Mouse (Mus musculus): ENCODE measurements at regions not wholly inside any gene's neighbourhood (a gene's known extent, or its start where the extent isn't known, plus 50 kb on each side); places are given as distances from the start of the nearest gene placed in this dataset.

DNA sequence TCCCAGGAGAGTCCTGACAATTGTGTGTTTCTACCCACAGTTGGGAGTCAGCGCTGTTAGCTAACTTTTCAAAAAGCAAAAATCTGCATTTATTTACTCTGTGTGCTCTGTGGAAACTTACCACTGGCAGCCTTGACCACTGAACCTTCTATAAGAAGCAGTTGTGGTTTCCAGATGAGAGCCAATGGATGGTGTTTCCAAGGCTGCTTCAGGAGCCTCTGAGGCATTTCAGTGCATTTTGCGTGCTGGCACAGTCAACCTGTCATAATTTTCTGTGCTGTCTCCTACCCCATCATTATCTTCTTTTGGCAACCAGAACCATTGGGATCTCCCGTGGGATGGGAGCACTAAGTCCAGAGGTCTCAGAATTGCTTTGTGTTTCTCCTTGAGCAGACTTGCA, 60.3 kb downstream of the 4930544G11Rik start:
- no peak for ATAC-seq (ENCODE audit: insufficient number of reproducible peaks, low FRiP score, low TSS enrichment)

DNA sequence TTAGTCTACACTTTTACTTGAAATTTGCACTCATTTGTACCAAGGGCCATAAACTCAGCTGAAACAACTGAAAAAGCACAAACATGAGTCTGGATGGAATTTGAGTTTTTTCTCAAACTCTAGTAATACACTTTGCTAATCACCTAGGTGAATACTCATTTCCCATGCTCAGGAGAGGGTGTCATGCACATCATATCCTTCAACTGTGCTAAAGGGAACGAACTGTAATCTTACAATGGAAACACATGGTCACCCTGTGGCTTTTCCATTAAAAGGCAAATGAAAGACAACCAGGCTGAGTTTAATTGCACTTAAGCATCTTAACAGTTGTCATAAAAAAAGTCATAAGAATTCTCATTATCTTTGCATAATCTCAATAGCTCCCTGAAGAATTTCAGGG, 71.1 kb downstream of the 4930544G11Rik start:
- no peak for ATAC-seq (ENCODE audit: insufficient number of reproducible peaks, low FRiP score, low TSS enrichment)

DNA sequence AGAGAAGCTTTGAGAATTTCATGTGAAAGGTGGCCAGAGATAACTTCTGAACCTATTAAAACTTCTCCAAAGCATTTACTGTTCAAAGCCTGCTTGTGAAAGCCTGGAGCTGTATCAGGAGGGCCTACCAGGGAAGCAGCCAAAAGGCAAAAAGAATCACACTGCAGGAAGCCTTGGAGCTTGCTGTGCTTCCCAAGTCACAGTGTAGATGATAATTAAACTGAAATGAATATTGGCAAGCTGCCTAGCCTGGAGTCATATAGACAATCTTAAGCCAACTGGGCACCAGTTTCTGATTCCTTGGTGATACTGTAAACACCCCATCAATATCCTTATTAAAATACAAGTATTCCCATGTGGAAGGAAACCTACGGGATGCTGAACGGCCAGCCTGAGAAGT, 84.4 kb downstream of the 4930544G11Rik start:
- no peak for ATAC-seq (ENCODE audit: insufficient number of reproducible peaks, low FRiP score, low TSS enrichment)

DNA sequence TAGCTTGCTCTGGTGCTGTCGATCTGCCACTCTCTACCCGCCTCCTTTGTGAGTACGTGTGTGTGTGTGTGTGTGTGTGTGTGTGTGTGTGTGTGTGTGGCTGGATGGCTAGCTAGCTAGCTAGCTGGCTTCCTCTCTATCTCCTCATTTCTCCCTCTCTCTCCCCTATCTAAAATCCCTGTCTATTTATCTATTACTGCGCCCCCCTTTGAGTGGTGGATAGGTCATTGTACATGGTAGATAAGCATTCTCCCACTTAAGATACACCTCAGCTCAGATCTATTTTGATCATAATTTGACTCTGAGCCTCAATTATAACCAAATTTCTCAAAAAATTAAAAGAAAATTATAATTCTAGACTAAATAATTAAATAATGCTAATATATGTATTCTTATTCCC, 99.4 kb downstream of the 4930544G11Rik start:
- no peak for ATAC-seq (ENCODE audit: insufficient number of reproducible peaks, low FRiP score, low TSS enrichment)

DNA sequence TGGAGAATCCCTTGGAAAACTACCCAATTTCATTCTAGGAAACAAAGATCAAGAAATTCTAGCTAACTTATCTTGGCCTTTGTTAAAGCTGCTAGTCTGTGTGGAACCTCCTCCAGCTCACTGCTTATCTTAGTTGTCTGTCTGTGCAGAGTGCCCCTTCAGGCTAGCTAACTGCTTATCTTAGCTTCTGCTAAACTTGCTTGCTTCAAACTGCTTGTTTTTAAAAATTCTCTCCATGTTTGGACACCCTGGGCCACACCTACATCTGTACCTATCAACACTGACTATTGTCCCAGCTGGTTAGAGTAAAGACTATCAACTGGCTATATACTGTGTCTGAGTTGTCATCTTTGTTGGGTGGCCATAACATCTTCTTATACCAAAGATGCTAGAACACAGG, 100.0 kb downstream of the 4930544G11Rik start:
- ATAC-seq (ENCODE audit: insufficient number of reproducible peaks, low FRiP score, low TSS enrichment): no peak

DNA sequence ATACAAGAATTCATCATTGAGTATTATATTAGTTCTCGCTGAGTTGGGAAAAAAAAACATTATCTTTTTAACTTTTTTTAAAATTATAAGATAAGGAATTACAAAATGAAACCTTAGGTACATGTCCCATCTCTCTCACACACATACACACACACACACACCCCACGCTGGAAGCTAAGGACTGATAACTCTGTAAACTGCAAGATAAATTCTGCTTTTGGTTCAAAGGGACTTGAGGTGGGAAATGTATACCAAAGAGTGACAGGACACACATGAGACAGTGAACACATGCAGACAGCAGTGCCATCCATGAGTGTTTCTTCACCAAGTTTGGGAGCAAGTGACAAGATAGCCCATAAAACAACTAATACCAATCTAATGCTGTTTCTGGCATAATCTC, 100.8 kb downstream of the 4930544G11Rik start:
- ATAC-seq (ENCODE audit: insufficient number of reproducible peaks, low FRiP score, low TSS enrichment): no peak

DNA sequence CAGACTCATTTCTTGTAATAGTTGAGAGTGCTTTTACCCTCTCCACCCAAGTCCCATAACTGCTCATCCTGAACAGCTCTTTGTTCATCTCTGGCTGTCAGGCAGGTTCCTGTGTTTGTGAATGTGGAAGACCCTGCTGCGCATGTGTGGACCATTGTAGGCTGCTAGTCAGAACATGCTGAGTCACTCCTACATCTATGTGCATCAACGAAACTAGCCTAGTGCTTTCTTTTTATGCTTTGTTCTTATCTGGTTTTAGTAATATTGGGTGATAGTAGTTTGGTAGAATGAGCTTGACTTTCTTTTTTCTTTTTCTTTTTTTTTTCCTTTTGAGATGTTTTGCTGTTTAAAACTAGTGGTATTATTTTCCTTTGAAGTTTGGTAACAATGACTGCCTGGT, 116.5 kb downstream of the 4930544G11Rik start:
- no peak for ATAC-seq (ENCODE audit: insufficient number of reproducible peaks, low FRiP score, low TSS enrichment)

DNA sequence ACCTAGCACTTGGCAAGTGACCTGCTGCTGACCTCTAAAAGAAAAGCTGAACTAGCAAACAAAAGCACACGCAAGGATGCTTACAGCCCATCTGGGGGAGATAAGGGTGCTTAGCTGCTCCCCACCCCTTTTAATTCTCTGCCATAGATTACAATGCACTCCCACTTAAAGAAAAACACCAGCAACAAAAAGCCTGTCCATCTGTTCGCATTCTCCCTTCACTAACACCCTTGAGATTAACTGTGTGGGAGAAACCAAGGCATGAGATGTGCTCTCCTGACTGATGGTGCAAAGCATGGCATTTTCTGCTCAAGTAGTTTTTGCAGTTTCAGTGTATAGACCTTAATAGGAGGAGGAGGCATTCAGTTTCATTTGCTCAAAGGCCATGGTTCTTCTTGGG, 125.0 kb downstream of the 4930544G11Rik start:
- ATAC-seq (ENCODE audit: insufficient number of reproducible peaks, low FRiP score, low TSS enrichment): no peak

DNA sequence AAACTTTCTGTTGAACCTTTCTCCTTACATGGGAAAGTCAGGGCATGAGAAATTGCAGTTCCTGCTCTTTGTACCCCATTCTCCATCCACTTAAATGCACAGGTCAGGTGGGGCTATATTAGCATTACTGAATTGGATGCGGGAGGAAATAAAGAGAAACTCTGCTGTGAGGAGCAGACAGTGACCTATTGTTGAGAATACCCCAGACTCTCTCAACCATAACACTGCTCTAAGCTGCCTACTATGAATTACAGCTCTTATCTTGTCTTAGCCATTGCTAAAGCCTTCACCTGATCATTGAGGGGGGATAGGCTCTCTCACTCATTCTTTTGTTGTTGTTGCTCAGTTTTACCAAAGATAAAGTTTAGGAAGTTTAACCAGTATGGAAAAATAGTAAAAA, 126.4 kb downstream of the 4930544G11Rik start:
- ATAC-seq (ENCODE audit: insufficient number of reproducible peaks, low FRiP score, low TSS enrichment): no peak

DNA sequence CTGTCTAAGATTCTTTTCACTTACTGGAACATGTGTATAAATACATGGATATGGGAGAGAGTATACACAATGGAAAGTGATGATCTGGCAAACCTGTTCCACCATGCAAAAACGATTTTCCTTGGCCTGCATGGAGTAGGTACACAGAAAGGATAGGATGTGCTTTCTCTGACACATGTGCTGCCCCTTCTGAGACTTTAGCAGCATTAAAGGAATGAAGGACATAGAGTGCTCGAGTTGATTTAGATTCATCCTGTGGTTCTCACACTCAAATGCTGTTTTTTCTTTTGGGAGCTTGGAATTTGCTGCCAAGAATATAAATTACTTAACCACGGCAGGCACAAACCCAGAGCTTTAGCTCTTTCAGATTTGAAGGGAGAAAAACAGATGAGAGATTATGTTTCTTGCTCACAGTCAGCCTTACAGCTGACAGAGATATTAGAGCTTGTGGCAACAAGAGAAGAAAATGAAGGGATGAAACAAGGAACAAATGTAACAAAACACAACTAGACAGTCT, 149.2 kb downstream of the 4930544G11Rik start:
- no peak for ATAC-seq (ENCODE audit: insufficient number of reproducible peaks, low FRiP score, low TSS enrichment)

DNA sequence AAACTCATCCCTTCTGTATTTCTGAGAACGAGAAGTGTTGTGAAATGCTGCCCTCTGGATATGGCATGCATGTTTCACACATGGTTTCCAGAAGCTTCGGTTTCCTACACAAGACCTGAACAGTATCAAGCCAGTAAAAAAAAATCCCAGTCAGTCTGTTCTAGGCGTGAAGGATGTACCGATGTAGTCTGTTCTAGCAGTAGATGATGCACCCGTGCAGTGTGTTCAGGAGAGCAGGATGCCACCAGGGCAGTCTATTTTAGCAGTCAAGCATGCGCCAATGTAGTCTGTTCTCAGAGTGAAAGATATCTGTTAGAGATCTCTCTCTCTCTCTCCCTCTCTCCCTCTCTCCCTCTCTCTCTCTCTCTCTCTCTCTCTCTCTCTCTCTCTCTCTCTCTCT, 162.0 kb downstream of the 4930544G11Rik start:
- no peak for ATAC-seq (ENCODE audit: insufficient number of reproducible peaks, low FRiP score, low TSS enrichment)

DNA sequence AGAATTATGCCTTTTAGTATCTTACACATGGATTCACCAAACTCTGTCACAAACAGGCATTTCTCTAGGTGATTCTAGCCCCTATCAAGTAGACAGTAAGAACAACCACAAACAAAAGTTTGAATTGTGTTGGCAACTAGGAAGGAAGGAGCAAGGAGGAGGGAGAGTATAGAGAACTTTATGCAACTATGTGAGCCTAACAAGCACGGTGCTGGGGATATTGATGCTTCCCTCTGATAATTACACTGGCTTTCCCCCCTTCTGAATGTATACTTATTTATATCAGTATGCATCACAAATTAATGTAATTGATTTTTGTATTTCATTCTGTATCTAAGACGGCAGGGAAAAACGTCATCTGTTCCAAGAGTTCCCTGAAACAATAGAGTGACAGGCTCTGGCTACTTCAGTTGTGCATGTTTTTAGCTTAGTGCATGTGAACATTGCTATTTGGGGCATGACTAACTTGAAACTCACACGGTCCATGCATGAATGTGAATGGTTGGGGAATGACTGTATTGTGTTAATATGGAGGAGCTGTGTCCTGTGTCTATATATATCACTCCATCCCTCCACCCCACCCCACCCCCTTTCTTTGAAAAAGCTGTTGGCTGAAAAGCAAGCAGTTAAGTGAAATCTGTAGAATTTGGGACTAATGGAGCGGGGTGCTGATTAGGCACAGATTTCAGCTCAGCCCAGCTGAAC, 169.2 kb downstream of the 4930544G11Rik start:
- ATAC-seq (ENCODE audit: insufficient number of reproducible peaks, low FRiP score, low TSS enrichment): no peak

DNA sequence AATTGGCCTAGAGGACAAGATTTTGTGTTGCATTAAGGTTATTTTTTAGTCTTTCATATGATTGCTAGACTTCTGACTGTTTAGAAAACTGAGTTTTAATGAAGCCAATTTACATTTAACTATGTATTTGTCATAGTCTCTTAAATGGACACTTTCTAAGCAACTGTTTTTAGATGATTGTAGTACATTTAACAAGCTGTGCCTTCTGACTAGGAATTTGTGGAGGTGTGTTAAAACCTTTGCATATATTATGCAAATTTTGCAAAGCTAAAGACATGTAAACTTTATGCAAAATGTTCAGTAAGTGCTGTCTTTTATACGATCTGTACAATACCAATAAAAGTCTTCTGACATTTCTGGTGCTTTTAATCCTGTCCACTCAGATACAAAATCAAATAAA, 171.9 kb downstream of the 4930544G11Rik start:
- no peak for ATAC-seq (ENCODE audit: insufficient number of reproducible peaks, low FRiP score, low TSS enrichment)

DNA sequence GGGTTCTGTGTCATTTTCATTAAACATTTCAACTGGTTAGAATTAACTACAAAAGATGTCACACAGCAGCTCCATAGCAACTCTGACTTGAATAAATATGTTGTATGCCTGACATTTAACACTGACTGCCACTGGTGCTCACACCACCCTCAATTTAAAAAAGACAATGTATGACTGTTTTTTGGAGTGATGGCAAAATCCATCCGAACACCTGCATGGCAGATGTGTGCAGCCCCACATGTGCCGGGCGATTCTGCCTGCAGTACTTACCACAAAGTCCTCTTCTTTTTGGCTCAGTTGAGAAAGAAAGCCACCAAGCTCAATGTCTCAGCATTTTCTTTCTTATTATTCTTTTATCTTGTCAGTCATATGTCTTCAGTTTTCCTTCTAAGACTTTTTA, 199.4 kb downstream of the 4930544G11Rik start:
- no peak for ATAC-seq (ENCODE audit: insufficient number of reproducible peaks, low FRiP score, low TSS enrichment)

DNA sequence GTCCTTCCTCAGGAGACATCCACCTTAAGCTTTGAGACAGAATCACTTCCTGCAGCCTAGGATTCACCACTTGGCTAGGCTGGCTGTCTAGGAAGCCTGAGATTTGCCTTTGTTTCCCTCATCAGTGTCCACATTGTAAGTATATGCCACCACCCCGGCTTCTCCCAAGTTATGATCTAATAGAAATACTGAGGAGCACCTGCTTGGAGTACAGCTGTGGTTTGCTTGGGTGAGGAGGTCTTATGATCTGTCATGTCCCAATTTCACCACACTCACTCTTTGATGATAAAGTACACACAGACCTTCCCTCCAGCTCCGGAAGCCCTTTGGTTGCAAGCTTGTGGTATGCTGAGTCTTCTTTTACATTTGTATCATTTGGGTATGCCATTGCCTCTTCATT, 202.4 kb downstream of the 4930544G11Rik start:
- no peak for ATAC-seq (ENCODE audit: insufficient number of reproducible peaks, low FRiP score, low TSS enrichment)

DNA sequence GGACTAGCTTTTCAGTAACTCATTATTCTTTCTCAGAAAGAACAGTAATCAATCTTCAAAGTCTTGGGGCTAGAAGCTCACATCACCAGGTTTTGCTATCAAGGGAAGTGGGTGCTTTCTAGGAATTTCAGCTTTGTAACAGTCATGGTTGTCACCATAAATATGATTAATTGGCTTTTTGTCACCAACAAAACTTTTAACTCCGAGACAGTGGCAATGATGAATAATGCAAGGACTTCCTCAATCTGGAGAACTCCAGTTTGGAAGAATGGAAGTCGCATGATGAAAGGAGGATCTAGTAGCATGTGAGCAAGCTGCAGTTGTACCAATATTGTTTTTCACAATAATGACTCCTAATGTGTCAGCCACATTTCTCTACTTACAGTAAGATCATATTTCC, 208.4 kb downstream of the 4930544G11Rik start:
- no peak for ATAC-seq (ENCODE audit: insufficient number of reproducible peaks, low FRiP score, low TSS enrichment)

DNA sequence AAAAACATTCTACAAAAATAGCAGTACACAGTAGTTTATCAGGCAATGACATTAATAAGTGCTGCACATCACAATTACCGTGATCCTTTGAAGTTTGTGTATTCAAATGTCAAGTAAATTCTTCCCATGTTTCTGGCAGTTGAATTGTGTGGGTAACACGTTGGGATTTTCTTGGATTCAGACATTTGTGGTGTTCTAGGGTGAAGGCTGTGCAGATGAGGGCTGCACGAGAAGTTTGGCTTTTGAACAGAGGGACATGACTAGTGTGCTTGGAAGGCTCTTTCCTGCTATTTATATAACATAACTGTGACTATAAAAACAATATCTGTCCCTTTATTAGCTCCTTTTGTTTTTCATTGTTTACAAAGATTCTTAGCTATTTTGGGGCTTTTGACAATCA, 216.5 kb downstream of the 4930544G11Rik start:
- ATAC-seq (ENCODE audit: insufficient number of reproducible peaks, low FRiP score, low TSS enrichment): no peak

DNA sequence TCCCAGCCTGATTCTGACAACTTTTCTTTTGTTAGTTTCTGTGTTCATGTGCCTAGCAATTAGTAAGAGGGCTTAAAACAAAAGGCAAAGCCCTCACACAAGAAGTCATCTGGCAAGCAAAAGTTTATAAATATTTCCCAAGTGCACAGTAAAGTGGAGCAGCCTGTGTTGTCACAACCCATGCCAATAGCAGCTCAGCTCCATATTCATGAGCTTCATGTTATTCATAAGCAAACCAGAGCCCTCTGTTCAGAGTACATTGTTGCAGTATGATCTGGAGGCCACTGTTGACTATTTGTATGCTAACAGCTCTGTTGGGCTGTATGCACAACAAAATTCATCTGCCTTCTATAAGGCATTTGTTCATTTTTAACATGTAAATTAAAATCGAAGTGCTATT, 245.6 kb downstream of the 4930544G11Rik start:
- ATAC-seq (ENCODE audit: insufficient number of reproducible peaks, low FRiP score, low TSS enrichment): no peak

DNA sequence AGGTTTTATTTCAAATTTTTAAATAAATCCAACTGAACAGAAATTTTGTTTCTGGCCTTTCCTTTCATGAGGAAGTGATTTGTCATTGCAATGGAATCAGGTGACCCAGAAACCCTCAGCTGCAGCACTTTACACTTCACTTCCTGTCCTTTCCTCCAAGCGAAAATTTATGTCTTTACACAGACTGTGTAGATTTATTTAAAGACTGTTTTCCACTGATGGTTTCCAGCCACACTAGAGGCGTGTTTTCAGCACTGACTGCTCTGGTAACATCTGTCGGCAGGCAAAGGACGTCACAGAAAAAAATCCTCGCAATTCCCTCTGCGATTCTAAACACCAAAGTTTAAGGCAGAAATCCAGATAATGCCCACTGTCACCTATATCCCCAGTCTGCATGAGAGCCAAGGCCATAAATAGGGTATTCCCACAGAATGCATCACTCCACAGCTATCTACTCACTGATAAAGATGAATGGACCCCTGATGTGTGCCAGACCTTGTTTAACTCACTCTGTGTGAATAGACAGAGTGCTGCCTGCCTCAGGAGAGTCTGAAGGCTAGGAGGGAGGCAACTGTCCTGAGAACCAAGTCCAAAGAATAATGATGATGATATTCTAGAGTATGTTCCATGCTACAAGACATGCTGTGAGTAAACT, 247.9 kb downstream of the 4930544G11Rik start:
- no peak for ATAC-seq (ENCODE audit: insufficient number of reproducible peaks, low FRiP score, low TSS enrichment)

DNA sequence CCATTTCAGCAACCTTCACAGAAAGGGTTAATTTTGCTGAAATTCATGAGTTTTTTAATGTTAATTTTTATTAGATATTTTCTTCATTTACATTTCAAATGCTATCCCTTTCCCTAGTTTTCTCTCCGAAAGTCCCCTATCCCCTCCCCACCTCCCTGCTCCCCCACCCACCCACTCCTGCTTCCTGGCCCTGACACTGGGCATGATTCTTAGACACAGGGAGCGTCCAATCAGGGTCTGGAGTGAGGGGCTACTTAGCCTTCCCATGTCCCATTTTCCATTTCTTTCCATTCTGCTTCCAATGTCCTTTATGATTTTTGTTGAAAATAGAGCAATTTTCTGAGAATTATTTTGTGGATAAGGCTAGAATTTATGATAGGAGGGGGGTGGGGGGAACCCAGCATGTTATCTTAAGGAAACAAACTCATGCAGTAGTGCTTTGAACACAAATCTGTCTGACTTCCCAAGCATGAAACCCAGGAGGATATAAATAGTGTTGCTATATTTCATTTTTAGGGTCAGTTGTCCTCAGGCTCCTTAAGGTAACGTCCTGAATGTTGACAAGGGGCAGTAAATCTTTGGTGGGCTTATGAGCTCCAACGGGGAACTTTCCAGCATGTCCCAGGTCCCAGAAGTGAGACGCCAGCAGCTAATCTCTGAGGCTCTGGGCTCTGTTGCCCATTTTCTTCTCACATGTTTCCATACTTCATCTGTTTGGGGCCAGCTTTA, 254.0 kb downstream of the 4930544G11Rik start:
- no peak for ATAC-seq (ENCODE audit: insufficient number of reproducible peaks, low FRiP score, low TSS enrichment)

DNA sequence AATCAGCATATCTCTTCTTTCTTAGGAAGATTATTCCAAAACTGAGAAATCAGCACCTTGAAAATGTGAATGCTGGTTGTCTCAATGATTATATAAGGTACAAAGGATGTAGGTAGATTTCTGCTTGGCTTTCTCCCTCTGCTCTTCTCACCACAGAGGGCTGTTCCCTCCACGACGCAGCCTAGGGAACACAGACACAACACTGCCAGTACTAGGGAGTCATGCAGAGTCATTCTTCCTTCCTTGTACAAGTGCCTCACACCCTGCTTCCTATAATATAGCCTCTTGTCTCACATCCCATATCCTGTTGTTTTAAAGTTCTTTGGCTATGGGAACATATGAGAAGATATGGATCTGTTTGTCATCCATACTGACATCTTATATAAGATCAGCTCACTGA, 265.1 kb downstream of the 4930544G11Rik start:
- no peak for ATAC-seq (ENCODE audit: insufficient number of reproducible peaks, low FRiP score, low TSS enrichment)

All from cerebellum, adult (tissue).